Mouse (Mus musculus) bone marrow, adult 2 months (tissue): ENCODE results near the gene Psmb9.

Experiments
- CTCF ChIP-seq: fragments of 200-500 bp; IDR thresholded peaks from 2 replicates; pipeline ENCODE4 v1.5.1; 2011; ENCODE audit warnings: low read length, control low read depth; ENCODE audit not compliant: control insufficient read depth, insufficient read depth
- POLR2A ChIP-seq: fragments of 200-500 bp; IDR thresholded peaks from 2 replicates; pipeline ENCODE4 v1.6.1; 2011; ENCODE audit warnings: low read depth, mild to moderate bottlenecking, control low read depth, low read length, borderline replicate concordance; ENCODE audit not compliant: control insufficient read depth

DNA sequence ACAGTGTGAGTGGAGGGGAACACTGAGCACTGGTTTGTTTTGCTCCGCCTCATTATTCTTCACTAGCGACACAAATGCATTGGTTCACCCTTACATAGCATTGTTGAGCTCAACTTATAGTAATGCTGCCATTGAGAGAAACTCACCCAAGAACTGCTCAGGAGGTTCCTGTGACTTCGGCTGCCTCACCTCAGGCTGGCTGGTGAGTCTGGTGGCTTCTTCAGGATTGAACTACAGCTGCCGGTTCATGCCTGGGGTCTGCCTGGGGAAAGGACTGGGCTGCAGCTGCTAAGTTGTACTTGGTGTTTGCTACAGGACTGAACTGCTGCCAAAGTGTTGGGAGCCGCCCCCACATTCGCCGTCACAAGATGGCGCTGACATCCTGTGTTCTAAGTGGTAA, 37.9 kb upstream of the Psmb9 start:
- no peak for TF ChIP-seq POLR2A
- no peak for TF ChIP-seq CTCF
